Comparison of ENCODE assay signal across 16 mouse cellular contexts in genomic region chr10:61869796-61870195, GRCm38 (mm10).
A peak's percentile ranks its signal among the peaks of the same experiment; 100 is the strongest.
DNase-seq lines count a peak whose midpoint lies in the region.
"Had no signal": no experiment of that assay in that cellular context is flagged by ENCODE, and none has a peak within 500 bp of the region (broad histone marks: within the 10 kb centered on the region; RNA-seq: fewer than 3 reads in every experiment).

No protein-coding gene starts in this region.

- 83% methylated on average over 3 of the region's 3 CpGs for WGBS in hindbrain, embryonic 10.5 days

- H3K36me3 ChIP-seq in hindbrain, embryonic 10.5 days = no peaks in the 10 kb centered on the region
- H3K36me3 ChIP-seq: forebrain, embryonic 12.5 days; intestine, embryonic 15.5 days had no signal

- peaks cover 32% of the 10 kb centered on the region for H3K4me1 ChIP-seq in hindbrain, embryonic 10.5 days (replicated peaks)
- H3K4me1 ChIP-seq: forebrain, embryonic 12.5 days; intestine, embryonic 15.5 days had no signal

- peak; percentile 48 for DNase-seq in left cerebral cortex, postnatal 4 days
- no peak for DNase-seq in left cerebral cortex, adult 11 months (ENCODE audit: low spot score)
- peak; percentile 46 for DNase-seq in cerebellum, adult 8-10 months
- peak; percentile 71 to 73 for DNase-seq in cerebellum, postnatal 14 days
- no peak for DNase-seq in hindbrain, embryonic 10.5 days (ENCODE audit: low spot score)
- DNase-seq in thymus, postnatal 14 days = no peak
- DNase-seq in heart, postnatal 10 days = no peak
- DNase-seq: adrenal gland, postnatal 10 days; gastrocnemius, postnatal 25 days; heart, postnatal 4 days; kidney, adult 18-20 months had no signal

- H3K4me3 ChIP-seq in hindbrain, embryonic 10.5 days = no peak overlapping the region
- H3K4me3 ChIP-seq: embryonic facial prominence, embryonic 13.5 days; forebrain, embryonic 12.5 days; heart, embryonic 13.5 days; intestine, embryonic 15.5 days had no signal

- peaks cover 2% of the 10 kb centered on the region; the same call in 1 of the 2 replicates for H3K9me3 ChIP-seq in hindbrain, embryonic 10.5 days
- H3K9me3 ChIP-seq: embryonic facial prominence, embryonic 13.5 days; forebrain, embryonic 12.5 days; heart, embryonic 13.5 days; intestine, embryonic 15.5 days had no signal

- H3K27me3 ChIP-seq in hindbrain, embryonic 10.5 days (ENCODE audit: insufficient read depth, poor library complexity, severe bottlenecking) = peaks cover 9% of the 10 kb centered on the region; the same call in 1 of the 2 replicates
- H3K27me3 ChIP-seq: embryonic facial prominence, embryonic 13.5 days; forebrain, embryonic 12.5 days; heart, embryonic 13.5 days; intestine, embryonic 15.5 days had no signal

- intact Hi-C loops in left cerebral cortex, postnatal 4 days (cut with DNase I) = no loop called here
- intact Hi-C loops in heart, postnatal 10 days (cut with DNase I) = no loop called here

- no peak overlapping the region for H3K27ac ChIP-seq in hindbrain, embryonic 10.5 days
- H3K27ac ChIP-seq: embryonic facial prominence, embryonic 13.5 days; forebrain, embryonic 12.5 days; heart, embryonic 13.5 days; hindbrain, embryonic 14.5 days; intestine, embryonic 15.5 days had no signal

Comparison
In these comparisons a context has a peak if more than half of its experiments do, and no peak if none do; other contexts are left out.
1. DNase-seq: peak in left cerebral cortex, postnatal 4 days (single experiment), cerebellum, adult 8-10 months (single experiment) and cerebellum, postnatal 14 days (2 of 2); none in left cerebral cortex, adult 11 months (single experiment), hindbrain, embryonic 10.5 days (single experiment), thymus, postnatal 14 days (single experiment) and heart, postnatal 10 days (0 of 2).